Mouse (Mus musculus) adrenal gland, adult 2 months (tissue): ENCODE results near the gene Ms4a14. TPM values are rescaled to one million over a fixed set of nuclear protein-coding genes. Genes with fewer than 3 reads are reported as not detected.
"Not testable (repeated sequence)": the region's sequence is repeated elsewhere in the genome, so short reads cannot be mapped to it uniquely, and the experiment has no call there.

Experiments
- DNase-seq: peaks from one replicate; pipeline ENCODE4 v3.0.0; 2021
- long read RNA-seq: library from polyadenylated mRNA; stranded (forward); transcript quantifications from one replicate; pipeline ENCODE4 v2.0.0, GENCODE M21; 2021
- polyA plus RNA-seq: library from polyadenylated mRNA; depleted of rRNA; stranded (reverse); fragments of >200 nt; gene quantifications from 2 replicates; pipeline ENCODE4 v1.2.3, GENCODE M21; 2012; rRNA removed
- total RNA-seq, 2 experiments: library from RNA; stranded (reverse); gene quantifications; 2 replicates each; pipeline ENCODE4 v1.2.3; 2021

Gene Ms4a14
- total RNA-seq (under 1 TPM in 1 of 2 experiments, not detected in 1; 0.07 TPM), polyA plus RNA-seq (0.09 and 0.12 TPM in 2 replicates)
- long read RNA-seq = 0 reads

DNA sequence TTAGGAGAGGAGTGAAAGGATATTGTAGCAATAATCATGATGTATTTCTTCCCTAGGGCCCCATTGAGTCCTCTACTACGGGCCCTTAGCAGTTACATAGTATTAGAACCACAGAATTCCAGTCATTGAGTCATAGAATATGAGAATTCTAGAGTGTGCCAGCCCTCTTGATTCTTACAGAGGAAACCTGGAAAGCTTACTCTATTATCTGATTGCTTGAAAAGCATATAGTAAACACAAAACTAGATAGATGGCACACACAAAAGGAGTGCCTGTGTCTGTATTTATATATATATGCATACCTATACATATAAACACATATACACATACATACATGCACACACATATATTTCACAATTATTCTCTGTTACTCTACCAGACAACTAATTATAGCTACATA, at the start of gene Ms4a14:
TSS of gene Ms4a14 (minus strand) at position 101 of the 400 bp plus-strand sequence.
- DNase-seq = no peak

- no peak for DNase-seq
Measured at GRCm38 (mm10) chr19:11362002-11362401, 47.7 kb upstream of the Ms4a14 start.

GRCm38 (mm10) chr19:11360106-11360505, 45.9 kb upstream of the Ms4a14 start:
- no peak for DNase-seq

DNA sequence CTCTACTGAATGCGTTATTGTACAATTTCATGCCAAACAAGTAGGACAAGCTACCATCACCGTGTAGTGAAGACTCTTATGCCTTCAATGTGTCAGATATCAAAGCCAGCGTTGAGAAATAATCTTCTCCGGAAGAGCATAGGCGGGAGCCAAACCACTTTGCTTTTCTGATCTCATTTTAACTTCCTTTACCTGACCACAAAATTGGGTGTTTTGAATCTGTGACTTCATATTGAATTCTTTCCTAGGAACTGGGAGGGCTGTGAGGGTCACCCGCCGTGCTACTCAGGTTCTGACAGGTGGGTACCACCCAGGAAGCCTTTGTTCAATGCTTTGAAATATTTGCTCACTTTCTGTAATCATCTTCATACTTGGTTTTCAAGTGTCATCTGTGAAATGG, 41.5 kb upstream of the Ms4a14 start:
- DNase-seq = no peak

- DNase-seq = no peak
Measured at GRCm38 (mm10) chr19:11351878-11352277, 37.6 kb upstream of the Ms4a14 start.

- peak; percentile 2 for DNase-seq
Measured at GRCm38 (mm10) chr19:11349698-11350481, 35.6 kb upstream of the Ms4a14 start.

DNA sequence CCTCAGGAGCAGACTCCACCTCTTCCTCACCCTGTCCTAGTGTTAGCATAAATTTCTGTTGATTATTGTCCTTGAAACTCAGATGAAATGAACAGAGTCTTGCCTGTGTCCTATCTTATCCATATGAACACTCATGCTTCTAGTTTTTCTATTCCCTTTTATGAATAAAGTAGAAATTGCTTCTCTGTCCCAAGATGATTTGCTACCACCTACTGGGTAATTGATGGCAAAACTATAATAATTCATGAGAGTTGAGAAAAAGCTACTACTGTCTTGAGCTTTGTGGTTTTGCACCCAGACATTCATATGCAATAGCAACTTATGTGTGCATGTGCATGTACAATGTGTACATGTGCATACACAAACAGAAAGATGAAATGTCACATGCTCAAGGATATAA, 29.7 kb upstream of the Ms4a14 start:
- no peak for DNase-seq

DNA sequence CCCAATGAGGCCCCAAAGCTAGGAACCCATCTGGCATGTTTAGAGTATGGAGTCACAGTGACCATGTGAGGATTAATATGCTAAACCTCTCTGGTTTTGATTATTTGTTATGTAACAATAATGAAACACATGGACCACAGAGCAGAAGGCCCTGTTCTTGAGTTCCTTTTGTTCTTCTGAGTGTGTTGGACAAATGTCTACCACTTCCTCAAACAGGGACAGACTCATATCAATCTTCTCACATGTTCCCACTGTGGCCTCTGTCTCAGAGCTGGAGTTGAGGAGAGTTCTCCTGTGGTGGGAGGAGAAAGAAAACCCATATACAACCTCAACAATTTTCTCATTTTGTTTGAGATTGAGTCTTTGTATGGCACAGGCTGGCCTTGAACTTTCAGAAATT, 28.9 kb upstream of the Ms4a14 start:
- DNase-seq = no peak

- no peak for DNase-seq
Measured at GRCm38 (mm10) chr19:11335932-11336331, 21.7 kb upstream of the Ms4a14 start, which contains the start of gene Ms4a7. Ms4a7 (minus strand) TSS chr19:11336146.

DNA sequence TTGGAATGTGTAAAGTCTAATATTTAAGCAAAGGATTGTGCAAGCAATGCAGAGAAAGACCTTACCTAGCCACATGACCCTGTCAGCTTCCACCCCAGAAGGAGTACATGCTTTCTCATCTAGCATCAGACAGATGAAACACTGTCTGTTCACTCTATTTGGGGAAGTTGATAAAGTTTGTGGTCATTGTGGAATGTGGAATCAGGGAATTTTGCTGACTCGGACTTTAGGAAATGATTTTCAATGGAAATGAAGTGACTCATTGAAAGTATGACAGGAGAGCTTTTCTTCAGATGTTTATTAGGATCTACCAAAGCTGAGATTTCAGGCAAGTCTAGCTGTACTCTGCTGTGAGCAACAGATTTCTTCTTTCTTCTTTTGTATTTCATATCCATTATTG, 6.9 kb upstream of the Ms4a14 start:
- DNase-seq = no peak

DNA sequence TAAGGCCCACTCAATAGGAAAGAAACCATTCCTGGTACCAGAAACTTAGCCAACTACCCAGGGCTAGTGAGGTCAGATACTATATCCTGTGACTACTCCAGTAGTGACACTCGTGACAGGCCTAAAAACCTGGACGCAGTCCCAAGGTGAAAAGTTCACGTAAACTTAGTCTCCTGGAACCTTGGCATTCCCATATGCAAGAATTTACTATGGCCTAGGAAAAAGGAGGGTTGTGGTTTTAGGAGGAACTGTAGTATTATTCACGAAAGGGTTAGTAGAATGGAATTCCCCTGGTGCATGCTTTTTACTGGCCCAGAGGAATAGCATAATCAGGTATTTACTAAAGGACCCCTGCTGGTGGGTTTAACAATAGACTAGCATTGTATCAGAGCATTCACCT, 2.5 kb upstream of the Ms4a14 start:
- no peak for DNase-seq

DNA sequence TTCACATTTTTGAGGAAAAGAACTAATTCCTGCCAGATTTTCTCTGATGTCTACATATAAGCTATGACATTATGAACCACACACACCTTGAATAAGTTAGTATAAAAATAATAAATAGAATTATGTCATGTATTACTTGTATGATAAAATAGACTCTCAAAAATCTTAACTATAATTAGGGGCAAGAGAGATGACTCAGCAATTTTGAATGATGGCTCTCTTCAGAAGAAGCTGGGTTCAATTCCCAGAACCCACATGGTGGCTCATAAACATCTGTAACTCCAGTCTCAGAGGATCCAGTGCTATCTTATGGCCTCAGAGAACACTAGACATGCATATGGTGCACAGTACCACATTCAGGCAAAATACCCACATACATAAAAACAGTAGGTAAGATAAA, 5.4 kb downstream of the Ms4a14 start:
- no peak for DNase-seq

DNA sequence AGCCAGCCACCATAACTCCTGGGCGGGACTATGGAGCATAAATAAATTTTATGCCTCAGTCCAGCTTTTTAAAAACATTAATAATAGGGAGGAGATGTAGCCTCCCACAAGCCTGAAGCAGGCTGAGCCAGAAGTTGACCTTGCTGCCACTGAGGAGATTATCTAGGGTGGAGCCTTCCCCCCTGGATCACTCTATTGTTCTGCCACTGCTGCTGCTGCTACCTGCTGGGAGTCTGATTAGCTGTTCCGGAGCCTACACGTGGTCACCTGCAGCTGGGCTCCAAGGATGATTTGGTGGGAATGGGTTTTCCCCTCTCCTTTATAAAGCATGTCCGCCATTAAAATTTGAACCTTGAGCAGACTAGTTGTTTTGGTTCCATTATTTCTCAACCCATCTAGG, 14.7 kb downstream of the Ms4a14 start:
- DNase-seq = not testable (repeated sequence)

- no peak for DNase-seq
Measured at GRCm38 (mm10) chr19:11298939-11299338, 15.3 kb downstream of the Ms4a14 start.

- not testable (repeated sequence) for DNase-seq
Measured at GRCm38 (mm10) chr19:11293616-11294015, 20.6 kb downstream of the Ms4a14 start.

DNA sequence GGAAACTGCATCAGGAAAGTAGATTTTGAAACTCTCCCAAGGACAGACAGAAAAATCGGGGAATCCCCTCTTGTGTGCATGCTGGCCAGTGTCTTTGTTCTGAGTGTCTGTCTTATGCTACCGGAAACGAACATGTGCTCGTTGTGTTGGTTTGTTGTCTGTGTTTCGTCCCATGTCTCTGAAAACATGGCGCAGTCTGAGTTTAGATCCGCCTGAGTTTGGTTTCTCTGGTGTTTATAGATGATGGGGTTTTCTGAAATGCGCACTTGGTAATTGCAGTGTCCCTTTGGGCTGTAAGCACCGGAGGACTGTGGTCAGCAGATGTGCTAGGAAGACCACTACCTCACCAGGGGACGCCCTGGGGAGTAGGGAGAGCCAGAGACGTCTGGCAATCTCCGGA, 21.3 kb downstream of the Ms4a14 start:
- DNase-seq = peak; percentile 21

- DNase-seq = no peak
Measured at GRCm38 (mm10) chr19:11283773-11284172, 30.5 kb downstream of the Ms4a14 start, which contains the start of gene Ms4a5. Ms4a5 (minus strand) TSS chr19:11283873.

DNA sequence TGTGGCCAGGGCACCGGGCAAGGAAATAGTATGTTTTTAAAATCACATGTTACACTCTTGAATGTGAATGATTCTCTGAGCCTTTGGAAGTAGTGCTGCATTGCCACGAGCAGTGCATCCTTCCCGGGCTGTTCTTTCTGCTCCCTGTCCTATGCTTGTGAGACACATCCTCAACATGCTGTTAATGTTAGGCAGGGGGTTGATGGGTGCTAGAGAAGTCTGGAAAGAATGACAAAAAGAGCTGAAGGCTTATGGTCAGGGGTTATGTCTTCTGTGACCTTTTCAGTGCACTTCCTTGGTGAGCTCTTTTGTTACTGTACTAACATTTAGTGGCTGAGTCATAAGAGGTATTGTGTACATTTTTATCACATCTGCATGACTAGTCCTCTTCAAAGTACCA, 34.0 kb downstream of the Ms4a14 start:
- no peak for DNase-seq

- DNase-seq = no peak
Measured at GRCm38 (mm10) chr19:11276431-11276830, 37.8 kb downstream of the Ms4a14 start.

DNA sequence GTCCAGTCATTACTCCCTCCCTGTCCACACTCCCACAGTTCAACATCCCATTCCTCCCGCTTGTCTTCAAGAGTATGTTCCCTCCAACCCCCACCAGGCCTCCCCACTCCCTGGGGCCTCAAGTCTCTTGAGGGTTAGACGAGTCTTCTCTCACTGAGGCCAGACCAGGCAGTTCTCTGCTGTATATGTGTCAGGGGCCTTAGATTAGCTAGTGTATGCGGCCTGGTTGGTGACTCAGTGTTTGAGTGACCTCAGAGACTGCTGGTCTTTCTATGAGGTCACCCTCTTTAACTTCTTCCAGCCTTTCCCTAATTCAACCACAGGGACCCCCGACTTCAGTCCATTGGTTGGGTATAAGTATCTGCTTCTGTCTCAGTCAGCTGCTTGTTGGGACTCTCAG, 47.3 kb downstream of the Ms4a14 start:
- DNase-seq = no peak

DNA sequence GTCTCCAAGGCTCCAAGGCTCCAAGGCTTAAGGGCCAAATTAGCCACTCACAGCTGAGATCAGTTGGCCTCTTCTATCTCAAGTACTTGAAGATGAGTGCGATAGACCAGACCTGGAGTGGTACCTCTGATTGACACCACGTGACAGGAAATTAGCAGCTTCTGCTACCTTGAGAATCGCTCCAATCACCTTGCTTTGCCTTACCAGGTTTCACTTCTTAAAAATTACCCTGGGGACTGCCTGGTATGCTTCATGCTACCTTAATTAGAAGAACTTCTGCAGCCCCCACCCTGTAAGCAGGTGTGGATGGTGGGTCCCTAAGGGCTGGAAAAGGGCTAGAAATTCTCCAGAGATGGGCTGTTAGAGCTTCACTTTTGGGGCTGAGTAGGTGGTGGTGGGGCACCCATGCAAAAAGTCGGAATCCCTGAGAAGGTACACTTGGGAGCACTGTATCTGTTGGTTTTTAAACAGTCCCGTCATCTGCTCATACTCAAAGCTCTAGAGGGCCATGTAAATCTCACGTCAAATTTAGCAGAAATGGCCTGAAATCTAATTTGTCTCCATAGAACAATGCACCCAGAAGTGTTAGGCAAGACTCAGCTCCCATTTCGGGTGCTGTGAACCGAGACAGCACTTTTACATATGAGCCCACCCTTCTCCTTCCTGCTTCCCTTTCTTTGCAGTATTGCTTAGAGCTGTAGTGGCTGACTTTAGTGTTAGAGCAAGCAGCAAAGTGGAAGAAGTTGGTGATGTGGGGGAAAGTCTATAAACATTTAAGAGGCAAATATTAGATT, 48.0 kb downstream of the Ms4a14 start, which contains the start of gene Ms4a1:
TSS of gene Ms4a1 (minus strand) at position 190 of the 794 bp plus-strand sequence.
- no peak for DNase-seq

DNA sequence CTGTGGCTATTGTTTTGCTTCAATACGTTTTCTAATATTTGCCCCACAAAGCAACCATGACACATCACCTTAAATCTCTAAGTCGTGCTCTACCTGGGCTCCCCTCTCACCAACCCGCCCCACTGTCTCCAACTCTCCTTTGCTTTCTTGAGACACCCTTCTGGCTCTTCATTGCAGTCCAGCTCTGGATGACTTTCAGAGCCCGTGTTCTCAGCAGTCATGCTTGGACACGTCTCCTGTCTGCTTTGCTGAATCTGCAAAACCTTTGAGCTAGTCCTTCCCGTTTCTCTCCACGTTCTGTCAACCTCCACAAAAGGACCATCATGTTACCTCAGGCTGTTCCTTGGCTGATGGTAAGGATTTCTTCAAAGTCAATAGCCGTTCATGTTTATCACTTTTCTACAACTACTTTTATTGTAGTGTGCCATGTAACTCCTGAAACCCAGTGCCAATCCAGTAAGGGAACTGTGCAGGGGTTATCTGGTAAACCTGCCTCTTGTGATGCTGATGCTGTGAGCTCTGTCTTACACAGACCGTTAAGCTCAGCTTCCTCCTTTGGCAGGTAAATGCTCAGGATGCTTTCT, 49.6 kb downstream of the Ms4a14 start:
- no peak for DNase-seq

- DNase-seq = no peak
Measured at GRCm38 (mm10) chr19:11263549-11263948, 50.7 kb downstream of the Ms4a14 start.
